In genomic region chr5:16231477-16231876, GRCm38 (mm10) we compare ENCODE assay signal across 18 mouse cellular contexts.
"Had no signal": no experiment of that assay in that cellular context is flagged by ENCODE, and none has a peak within 500 bp of the region (broad histone marks: within the 10 kb centered on the region; RNA-seq: fewer than 3 reads in every experiment).

No protein-coding gene starts in this region.

- H3K27me3 ChIP-seq: liver, embryonic 12.5 days; neural tube, embryonic 13.5 days; neural tube, embryonic 15.5 days; stomach, embryonic 15.5 days had no signal

- H3K27ac ChIP-seq: liver, embryonic 12.5 days; liver, embryonic 14.5 days; midbrain, embryonic 10.5 days; neural tube, embryonic 13.5 days; neural tube, embryonic 15.5 days; stomach, embryonic 15.5 days; stomach, postnatal 0 days had no signal

- DNase-seq: lung, adult 18-20 months; lung, embryonic 14.5 days; lung, postnatal 10 days; lung, postnatal 4 days; midbrain, embryonic 14.5 days; retina, postnatal 1 day; thymus, adult 2 months; thymus, postnatal 25 days; thymus, postnatal 4 days had no signal

- H3K4me3 ChIP-seq: liver, embryonic 12.5 days; midbrain, embryonic 10.5 days; myocyte; neural tube, embryonic 13.5 days; neural tube, embryonic 15.5 days; stomach, embryonic 15.5 days had no signal

- H3K4me1 ChIP-seq: liver, embryonic 12.5 days; stomach, embryonic 15.5 days had no signal

- H3K9me3 ChIP-seq: liver, embryonic 12.5 days; midbrain, embryonic 10.5 days; neural tube, embryonic 13.5 days; neural tube, embryonic 15.5 days; stomach, embryonic 15.5 days had no signal

- H3K9ac ChIP-seq: liver, embryonic 12.5 days; liver, embryonic 14.5 days; lung, embryonic 14.5 days; neural tube, embryonic 13.5 days; neural tube, embryonic 15.5 days; stomach, embryonic 15.5 days had no signal

- H3K4me2 ChIP-seq: liver, embryonic 12.5 days; lung, embryonic 14.5 days; neural tube, embryonic 13.5 days; neural tube, embryonic 15.5 days; stomach, embryonic 15.5 days had no signal

- ATAC-seq: liver, embryonic 12.5 days; midbrain, embryonic 16.5 days had no signal

- H3K36me3 ChIP-seq: liver, embryonic 12.5 days; midbrain, embryonic 10.5 days; neural tube, embryonic 13.5 days; neural tube, embryonic 15.5 days; stomach, embryonic 15.5 days had no signal
